Mouse (Mus musculus) embryo, embryonic 11 days (tissue): ENCODE results near the gene Ptges3l.
"Not testable (repeated sequence)": the region's sequence is repeated elsewhere in the genome, so short reads cannot be mapped to it uniquely, and the experiment has no call there.

Source experiments
- DNase-seq: peaks from one replicate; pipeline ENCODE4 v3.0.0-alpha.2; 2015

The Ptges3l gene

GRCm38 (mm10) chr11:101455627-101456026 is 30.5 kb upstream of the Ptges3l start:
- DNase-seq, result no peak

- no peak for DNase-seq
These were observed 29.6 kb upstream of the Ptges3l start for GRCm38 (mm10) chr11:101454702-101455101.

DNA sequence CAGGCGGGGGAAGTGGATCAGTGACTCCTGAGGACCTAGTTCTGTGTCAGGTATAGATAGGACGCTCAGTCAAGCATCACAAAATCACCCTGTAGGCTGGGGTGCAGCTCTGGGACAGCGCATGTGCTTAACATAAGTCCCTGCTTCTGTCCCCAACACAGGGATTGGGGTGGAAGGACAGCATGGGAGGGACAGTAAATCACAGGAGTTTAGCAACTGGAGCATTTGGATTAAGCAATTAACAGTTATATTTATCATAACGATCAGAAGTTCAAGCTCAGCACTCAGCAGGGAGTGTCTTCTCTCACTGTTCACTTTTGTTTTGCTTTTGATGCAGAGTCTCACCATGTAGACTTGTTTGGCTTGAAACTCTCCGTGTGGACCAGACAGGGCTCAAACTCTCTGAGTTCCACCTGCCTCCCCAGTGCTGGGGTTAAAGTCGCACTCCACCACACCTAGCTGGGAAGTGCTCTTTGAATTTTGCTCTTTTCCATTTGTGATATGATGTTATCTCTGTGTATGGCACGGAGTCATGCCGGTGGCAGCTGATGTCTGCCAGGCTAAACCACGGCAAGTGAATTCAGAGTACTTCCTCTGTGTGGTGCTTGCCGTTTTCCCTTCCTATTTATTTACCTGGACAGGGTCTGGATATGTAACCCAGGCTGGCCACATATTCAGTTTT is 27.1 kb upstream of the Ptges3l start:
- DNase-seq, result no peak

- DNase-seq, result no peak
These were observed 26.4 kb upstream of the Ptges3l start for GRCm38 (mm10) chr11:101451536-101451935.

- DNase-seq, result no peak
These were observed 25.3 kb upstream of the Ptges3l start for GRCm38 (mm10) chr11:101450394-101450793.

DNA sequence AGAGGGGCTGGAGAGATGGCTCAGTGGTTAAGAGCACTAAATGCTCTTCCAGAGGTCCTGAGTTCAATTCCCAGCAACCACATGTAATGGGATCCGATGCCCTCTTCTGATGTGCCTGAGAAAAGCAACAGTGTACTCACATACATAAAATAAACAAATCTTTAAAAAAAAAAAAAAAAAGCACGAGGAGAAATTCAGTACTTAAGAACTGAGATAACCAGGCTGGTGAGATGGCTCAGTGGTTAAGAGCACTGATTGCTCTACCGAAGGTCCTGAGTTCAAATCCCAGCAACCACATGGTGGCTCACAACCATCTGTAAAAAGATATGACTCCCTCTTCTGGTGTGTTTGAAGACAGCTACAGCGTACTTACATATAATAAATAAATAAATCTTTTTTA is 24.5 kb upstream of the Ptges3l start:
- DNase-seq, result not testable (repeated sequence)

DNA sequence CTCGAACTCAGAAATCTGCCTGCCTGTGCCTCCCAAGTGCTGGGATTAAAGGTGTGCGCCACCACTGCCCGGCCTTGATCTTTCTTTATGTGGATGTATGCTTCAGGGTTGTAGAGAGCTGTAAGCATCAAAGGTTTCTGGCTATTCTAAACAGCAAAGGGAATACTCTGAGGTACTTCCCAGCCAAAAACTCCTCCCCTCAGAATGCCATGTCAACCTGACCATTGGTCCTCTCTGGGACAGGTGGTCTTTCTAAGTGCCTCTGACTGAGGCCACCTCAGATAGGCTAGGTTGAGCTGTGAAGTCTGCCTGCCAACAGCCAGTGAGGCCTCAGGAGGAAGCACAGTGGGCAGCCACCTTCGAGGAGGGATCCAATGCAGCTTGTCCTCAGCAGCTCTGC is 23.8 kb upstream of the Ptges3l start:
- DNase-seq, result no peak

GRCm38 (mm10) chr11:101448274-101448746 is 23.2 kb upstream of the Ptges3l start, which contains the start of gene Ifi35:
TSS of gene Ifi35 (plus strand) at chr11:101448407.
- DNase-seq, result peak; percentile 51

DNA sequence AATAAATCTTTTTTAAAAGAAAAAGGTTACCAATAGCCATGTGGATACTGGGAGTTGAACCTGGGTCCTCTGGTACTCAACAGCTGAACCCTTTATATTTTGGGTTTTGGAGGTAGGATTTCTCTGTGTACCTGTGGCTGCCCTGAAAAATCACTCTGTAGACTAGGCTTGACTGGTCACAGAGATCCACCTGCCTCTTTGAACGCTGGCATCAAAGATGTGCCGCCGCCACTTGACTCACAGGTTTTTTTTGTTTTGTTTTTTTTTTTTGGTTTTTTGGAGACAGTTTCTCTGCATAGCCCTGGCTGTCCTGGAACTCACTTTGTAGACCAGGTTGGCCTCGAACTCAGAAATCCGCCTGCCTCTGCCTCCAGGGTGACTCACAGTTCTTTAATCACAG is 22.7 kb upstream of the Ptges3l start:
- no peak for DNase-seq

GRCm38 (mm10) chr11:101446860-101447259 is 21.7 kb upstream of the Ptges3l start:
- DNase-seq, result not testable (repeated sequence)

GRCm38 (mm10) chr11:101446319-101446718 is 21.2 kb upstream of the Ptges3l start:
- no peak for DNase-seq

- no peak for DNase-seq
These were observed 17.6 kb upstream of the Ptges3l start for GRCm38 (mm10) chr11:101442760-101443159.

GRCm38 (mm10) chr11:101442127-101442693 is 17.1 kb upstream of the Ptges3l start, which contains the start of gene Rpl27:
TSS of gene Rpl27 (plus strand) at chr11:101442298.
- DNase-seq, result peak; percentile 98

DNA sequence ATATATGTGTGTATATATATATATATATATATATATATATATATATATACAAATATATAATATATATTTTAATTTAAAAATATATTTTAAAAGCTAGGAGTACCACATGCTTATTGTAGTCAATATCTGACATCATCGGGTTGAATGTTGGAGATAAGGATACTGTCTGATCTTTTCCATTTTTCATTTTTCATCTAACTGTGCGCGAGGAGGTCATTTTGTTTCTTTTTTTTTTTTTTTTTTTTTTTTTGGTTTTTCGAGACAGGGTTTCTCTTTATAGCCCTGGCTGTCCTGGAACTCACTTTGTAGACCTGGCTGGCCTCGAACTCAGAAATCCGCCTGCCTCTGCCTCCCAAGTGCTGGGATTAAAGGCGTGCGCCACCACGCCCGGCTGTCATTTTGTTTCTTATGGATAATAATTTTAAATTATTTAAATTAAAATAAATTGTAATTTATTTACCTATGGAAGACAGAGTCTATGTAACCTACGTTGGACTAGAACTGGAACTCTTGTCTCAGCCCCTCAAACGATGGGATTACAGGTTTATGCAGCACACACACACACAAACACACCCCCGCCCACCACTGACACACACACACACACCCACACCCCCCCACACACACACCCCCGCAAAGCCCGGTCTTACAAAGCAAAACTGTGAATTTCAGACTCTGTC is 16.5 kb upstream of the Ptges3l start:
- not testable (repeated sequence) for DNase-seq

- DNase-seq, result not testable (repeated sequence)
These were observed 12.9 kb upstream of the Ptges3l start for GRCm38 (mm10) chr11:101438006-101438405.

GRCm38 (mm10) chr11:101436916-101437315 is 11.8 kb upstream of the Ptges3l start:
- no peak for DNase-seq

DNA sequence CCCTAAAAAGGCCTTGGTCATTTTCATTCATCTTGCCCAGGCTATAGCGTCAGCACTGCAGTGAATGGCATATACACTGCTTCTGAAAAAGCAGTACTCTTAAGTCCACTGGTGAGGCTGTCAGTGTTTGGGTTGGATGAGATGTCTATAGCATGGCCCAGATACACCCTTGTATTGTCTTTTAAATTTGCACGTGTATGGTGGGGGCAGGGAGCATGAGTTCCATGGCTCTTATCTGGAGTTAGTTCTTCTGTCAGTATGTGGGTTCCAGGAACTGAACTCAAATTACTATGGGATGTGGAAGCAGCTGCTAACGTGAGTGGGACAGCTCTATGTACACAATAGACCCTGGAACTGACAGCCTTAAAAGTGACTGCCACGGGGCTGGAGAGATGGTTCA is 10.7 kb upstream of the Ptges3l start:
- no peak for DNase-seq

DNA sequence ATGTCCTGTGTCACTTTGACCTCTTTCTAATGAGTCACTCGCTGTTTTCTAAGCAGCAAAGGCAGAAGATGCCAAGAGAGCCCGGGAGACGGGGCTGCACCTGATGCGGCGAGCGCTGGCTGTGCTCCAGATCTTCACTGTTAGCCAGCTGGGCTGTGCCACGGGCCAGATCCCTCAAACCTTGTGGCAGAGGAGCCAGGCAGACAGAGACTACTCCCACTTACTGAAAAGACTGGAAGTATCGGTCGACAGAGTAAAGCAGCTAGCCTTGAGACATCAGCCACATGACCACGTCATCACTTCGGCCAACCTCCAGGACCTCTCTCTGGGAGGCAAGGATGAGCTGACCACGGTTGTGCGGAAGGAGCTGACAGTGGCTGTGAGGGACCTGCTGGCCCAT is 8.3 kb upstream of the Ptges3l start:
- no peak for DNase-seq

GRCm38 (mm10) chr11:101431327-101431726 is 6.2 kb upstream of the Ptges3l start:
- DNase-seq, result no peak

- DNase-seq, result no peak
These were observed 1.0 kb upstream of the Ptges3l start for GRCm38 (mm10) chr11:101426165-101426564.

- peak; percentile 13 for DNase-seq
These were observed 855 bp downstream of the Ptges3l start, which contains the start of gene Gm27029 for GRCm38 (mm10) chr11:101424105-101424851. TSS of gene Gm27029 (minus strand) at chr11:101424796.

DNA sequence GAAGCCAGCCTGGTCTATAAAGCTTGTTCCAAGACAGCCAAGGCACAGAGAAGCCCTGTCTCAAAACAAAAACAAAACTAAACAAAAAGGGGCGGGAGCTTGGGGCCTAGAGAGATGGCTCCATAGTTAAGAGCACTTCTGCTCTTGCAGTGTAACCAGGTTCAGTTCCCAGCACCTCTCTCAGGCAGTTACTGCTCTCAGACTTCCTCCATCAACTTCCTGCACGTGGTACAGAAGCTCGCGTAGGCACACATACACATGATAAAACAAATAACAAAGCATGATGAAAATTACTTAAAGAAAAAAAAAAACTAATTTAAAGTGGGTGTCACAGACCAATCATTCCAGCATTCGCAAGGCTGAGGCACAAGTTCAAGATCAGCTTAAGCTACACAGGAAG is 5.0 kb downstream of the Ptges3l start:
- no peak for DNase-seq

GRCm38 (mm10) chr11:101419610-101420009 is 5.5 kb downstream of the Ptges3l start:
- peak; percentile 25 for DNase-seq
